Mouse (Mus musculus): ENCODE data around the gene Nup35. TPM values are rescaled to one million over a fixed set of nuclear protein-coding genes. Genes with fewer than 3 reads are reported as not detected.

The Nup35 gene
- 10 to 100 TPM; 20.3 to 29.8 TPM for total RNA-seq (2021)
- 19.2 and 23.2 TPM in 2 replicates for polyA plus RNA-seq (2012; rRNA removed)
- long read RNA-seq, transcript Nup35-201 (9 exons, 1,559 nt), result major isoform, 13 of 15 reads
- long read RNA-seq, partial matches to known transcripts, result 1 of 15 reads
- long read RNA-seq, other reads (novel, unspliced or antisense), result 1 of 15 reads

- peak; percentile 95 for DNase-seq
Measured at GRCm38 (mm10) chr2:80616854-80617737, at the start of gene Nup35, which contains the start of gene Dusp19. TSS of gene Nup35 (plus strand) at chr2:80617236. TSS of gene Dusp19 (plus strand) at chr2:80617045.

- no peak for DNase-seq
Measured at GRCm38 (mm10) chr2:80567411-80567810, 49.6 kb upstream of the Nup35 start.

DNA sequence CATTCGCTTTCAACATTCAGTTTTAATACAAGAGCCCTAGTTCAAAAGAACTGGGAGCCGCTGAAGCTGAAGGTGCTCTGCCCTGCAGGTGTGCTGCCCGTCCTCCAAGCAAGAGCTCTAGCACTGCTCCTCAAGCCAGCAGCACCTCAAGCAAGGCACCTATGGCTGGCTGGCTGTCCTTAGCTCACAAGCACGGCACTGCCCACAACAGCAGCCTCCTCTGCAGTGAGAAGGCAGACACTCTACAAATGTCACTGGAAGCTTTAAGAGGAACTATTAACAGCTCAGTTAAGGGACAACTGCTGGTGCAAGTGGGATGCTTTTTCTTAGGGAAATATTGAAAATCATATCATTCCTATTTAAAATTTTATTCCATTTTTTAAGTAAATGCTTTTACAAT lies 46.4 kb upstream of the Nup35 start:
- no peak for DNase-seq

- DNase-seq, result no peak
Measured at GRCm38 (mm10) chr2:80577286-80577685, 39.8 kb upstream of the Nup35 start.

DNA sequence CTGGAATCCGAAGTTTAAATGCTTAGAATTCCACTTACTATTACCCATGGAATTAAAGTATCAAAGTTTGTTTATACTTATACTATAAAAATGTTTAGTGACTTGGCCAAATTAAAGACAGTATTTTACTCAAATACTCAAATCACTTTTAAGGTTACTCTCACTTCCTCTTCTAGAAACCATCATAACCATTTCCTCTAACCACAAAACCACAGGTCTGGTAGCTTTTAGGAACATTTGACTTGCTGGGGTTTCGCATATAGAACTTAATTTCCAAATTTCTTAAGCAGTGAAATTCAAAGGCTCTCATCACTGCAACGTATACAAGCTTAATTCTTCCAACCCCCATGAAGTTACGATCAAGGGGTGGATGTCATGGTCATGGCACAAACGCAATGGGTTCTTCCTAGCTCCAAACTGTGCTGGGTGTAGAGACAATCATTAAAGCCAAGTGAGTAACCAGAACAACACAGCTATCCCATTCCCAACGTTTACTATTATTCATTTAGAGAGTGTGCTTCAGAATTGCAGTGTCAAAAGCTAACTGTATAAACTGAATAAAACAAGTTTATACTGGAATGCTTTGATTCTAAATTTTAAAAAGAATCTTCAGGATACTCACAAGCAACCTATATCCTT lies 37.7 kb upstream of the Nup35 start:
- no peak for DNase-seq

- DNase-seq, result peak; percentile 68
Measured at GRCm38 (mm10) chr2:80580311-80580961, 36.6 kb upstream of the Nup35 start.

- DNase-seq, result peak; percentile 95
Measured at GRCm38 (mm10) chr2:80581043-80581711, 35.9 kb upstream of the Nup35 start, which contains the start of gene Nckap1. TSS of gene Nckap1 (minus strand) at chr2:80581380.

GRCm38 (mm10) chr2:80582356-80582755 lies 34.7 kb upstream of the Nup35 start:
- no peak for DNase-seq

DNA sequence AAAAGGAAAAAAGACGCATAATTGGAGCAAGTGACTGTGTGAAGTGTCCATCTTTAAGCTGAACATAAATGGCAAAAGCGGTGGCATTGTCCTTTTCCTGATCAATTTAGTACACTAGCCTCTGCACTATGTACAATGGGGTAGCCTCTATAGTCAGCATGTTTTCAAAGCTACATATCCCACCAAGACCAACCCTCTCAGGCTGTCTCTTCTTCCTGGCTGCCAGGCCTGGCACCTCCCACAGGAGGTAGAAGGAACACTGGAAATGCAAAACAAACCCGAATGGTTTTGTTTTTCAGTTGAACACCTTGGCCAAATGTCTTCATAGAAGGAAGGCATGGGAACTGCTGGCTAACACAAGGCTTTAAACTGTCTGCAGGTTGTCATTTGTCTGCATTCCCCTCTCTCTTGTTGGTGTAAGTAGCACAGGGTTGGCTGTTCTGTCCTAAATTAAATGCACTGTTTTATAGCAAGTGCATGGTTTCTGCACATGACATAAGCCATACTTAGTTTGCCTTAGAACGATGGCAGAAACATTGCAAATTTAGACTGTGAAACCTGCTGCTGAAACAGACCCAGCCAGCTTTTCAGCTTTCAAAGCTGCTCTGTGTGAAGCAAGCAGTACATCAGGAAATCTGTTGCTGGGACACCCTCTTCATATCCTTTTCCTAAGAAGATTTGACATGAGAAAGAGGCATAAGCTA lies 22.7 kb upstream of the Nup35 start:
- no peak for DNase-seq

DNA sequence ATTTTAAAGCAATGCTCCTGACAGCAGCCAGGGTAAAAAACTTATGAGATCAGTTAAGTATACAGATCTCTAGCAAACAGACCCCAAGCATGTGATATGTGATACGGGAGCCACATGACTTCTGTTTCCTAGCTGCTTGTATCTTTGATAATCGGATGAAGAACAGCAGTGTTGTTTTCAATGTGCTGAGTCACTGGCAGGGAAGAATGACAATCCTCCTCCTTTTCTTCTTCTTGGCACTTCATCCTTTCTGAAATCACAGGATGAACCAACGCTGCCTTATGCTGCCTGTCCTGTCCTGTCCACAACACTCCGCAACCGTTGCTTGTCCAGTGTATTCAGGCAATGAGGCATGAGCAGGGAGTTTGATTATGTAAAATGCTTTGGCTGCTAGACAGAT lies 20.1 kb upstream of the Nup35 start:
- no peak for DNase-seq

GRCm38 (mm10) chr2:80599850-80600249 lies 17.2 kb upstream of the Nup35 start:
- no peak for DNase-seq

DNA sequence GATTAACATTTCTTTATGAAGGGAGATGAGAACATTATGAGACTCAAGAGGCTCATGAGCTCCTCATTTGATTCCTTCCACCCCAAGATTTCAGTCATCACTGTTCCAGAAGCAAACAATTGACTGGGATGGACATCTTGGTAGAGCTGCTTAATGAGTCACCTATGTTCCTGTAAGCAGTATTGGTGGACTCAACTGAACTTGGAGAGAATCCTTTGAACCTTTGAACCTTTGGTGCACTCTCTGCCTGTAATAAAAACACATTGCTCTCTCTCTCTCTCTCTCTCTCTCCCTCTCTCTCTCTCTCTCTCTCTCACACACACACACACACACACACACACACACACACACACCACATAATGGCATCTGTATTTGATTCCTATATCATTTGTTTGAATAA lies 16.4 kb upstream of the Nup35 start:
- no peak for DNase-seq

- no peak for DNase-seq
Measured at GRCm38 (mm10) chr2:80602756-80603155, 14.3 kb upstream of the Nup35 start.

DNA sequence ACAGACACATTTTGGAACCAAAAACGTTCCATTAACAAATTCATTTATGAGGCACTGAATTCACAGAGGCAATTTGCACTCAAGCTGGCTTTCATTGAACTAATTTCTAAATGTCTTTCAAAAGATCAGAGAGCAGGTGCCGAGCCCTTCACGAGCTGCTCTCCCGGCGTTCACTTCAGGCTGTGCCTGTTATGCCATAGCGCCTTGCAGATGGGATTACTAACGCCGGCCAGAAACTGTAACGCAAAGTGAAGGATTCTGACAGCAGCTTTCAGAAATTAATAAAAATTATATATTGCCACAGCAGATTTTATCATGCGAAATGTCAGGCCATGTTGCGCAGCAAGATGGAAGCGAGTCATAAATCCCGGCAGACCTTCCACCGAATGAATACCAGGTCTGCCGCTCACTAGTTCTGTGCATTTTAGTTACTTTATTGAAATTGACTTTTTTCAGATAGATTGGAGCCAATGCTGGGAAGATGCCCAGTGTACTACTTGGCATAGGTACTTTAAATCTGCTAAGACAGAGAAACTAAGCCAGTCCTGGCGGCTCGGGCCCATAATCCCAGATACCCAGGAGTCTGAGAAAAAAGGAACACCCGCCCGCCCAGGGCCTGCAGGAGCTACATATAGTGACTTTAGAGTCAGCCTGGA lies 13.1 kb upstream of the Nup35 start:
- DNase-seq, result no peak

DNA sequence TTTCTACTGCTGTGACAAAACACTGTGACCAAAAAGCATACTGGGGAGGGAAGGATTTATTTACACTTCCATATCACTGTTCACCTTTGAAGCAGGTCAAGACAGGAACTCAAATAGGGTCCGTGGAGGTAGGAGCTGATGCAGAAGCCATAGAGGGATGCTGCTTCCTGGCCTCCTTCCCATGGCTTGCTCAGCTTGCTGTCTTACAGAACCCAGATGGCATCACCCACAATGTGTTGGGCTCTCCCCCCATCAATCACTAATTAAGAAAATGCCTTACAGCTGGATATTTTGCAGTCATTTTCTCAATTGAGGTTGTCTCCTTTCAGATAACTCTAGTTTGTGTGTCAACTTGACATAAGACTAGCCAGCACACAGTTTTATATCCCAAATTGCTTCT lies 4.8 kb upstream of the Nup35 start:
- DNase-seq, result no peak

- DNase-seq, result no peak
Measured at GRCm38 (mm10) chr2:80612796-80613195, 4.2 kb upstream of the Nup35 start.

GRCm38 (mm10) chr2:80618991-80619390 lies 2.0 kb downstream of the Nup35 start:
- peak; percentile 52 for DNase-seq

DNA sequence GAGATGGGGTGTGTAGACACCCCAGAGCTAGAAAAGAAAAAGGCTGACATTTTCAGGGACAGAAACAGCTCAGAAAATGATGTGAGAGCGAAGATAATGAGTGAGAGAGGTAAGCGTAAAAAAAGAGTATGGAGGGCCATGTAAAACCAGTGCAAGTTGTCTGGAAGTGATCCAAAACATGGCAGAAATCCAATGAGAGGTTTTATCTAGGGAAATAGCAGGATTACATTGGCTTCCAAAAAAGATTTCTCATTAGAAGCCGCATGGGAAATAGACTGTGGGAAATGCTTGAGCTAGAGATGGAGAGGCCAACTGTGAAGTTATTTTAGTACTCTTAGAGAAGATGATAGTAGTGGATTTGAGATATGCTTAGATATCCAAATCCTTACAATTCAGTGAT lies 4.9 kb downstream of the Nup35 start:
- no peak for DNase-seq

GRCm38 (mm10) chr2:80624523-80624922 lies 7.5 kb downstream of the Nup35 start:
- DNase-seq, result no peak

DNA sequence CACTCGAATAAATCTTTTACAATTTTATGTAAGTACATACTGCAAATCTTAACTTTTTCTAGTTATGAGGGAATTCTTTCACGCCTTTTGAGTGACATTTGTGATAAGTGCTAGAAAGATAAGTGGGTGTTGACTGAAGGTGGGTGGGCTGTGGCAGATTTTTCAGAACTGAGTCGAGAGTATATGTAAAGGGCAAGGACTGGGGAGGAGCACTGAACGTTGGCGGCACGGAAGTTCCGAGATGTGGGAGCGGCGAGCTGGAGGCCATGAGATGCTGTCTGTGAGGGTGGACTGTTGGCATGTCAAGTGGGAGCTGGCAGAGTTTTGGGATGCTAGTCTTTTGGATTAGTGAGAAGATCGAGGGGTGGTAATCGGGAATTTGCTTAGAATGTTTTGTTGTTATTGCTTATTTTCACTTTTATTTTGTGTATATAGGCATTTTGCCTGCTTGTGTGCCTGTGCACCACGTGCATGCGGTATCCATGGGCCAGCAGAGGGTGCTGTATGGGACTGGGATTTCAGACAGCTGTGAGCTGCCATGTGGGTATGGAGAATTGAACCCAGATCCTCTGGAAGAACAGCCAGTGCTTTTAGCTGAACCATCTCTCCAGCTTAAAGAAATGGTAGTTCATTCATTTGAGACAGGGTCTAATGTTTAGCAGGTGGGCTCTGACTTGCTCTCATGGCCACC lies 15.4 kb downstream of the Nup35 start:
- no peak for DNase-seq

Data from adrenal gland, adult 2 months (tissue).